Mouse (Mus musculus): ENCODE results near the gene Perm1.

The Perm1 gene

DNA sequence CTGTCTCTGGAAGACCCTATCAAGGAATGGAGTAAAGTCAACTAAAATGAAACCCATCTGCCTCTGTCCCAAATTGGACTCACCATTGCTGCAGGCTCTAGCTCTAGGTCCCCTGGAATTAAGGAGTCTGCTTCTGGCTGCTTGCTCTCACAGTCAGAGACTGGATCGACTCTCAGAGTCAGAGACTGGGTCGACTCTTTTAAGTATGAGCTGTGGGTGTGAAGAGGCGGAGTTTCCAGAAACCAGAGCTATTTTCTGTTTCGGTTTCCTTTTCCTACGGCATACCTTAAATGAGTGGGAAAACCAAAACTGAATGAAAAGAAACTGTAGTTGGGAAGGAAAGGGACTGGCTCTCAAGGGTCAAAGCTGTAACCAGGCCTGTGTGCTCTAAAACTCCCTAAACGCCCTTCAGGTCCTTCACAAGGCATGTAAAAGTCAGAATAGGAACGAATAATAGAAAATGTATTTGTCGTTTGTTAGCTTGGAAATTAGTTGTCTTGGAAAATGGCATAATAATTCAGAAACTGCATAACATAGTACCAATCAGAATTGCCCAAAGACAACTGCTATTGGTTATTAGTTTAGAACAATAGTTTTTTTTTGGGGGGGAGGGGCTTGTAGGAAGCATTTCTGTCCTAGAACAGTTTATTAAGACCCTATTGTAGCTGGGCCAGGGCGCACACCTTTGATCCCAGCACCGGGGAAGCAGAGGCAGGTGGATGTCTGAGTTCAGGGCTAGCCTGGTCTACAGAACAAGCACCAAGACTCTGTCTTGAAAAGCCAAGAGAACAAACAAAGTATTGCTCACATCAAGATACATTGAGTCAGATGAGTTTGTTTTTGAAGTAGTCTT is 14.8 kb upstream of the Perm1 start, which contains the start of gene Isg15:
TSS of gene Isg15 (minus strand) at position 196 of the 853 bp plus-strand sequence.
- DNase-seq (ENCODE audit: low spot score in 2 of 2) = no peak

DNA sequence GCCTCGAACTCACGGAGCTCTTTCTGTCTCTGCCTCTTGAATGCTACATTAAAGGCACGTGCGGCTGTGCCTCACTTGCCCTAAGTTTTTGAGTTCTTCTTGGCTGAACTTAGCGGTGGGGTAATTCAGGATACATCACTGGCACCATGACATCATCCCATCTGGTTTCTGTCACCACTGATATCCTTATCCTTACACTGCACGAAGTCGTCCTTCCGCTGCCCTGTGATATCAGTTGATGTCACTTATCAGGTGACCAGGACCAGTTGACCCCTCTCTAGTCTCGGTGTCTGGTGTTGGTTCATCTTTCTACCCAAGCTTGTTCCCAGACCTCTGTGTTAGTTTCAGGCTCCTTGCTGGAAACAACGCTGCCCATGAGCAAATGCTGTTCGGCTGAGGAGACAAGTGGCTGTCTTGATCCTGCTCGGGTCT is 13.2 kb upstream of the Perm1 start:
- no peak for DNase-seq (ENCODE audit: low spot score in 2 of 2)

DNA sequence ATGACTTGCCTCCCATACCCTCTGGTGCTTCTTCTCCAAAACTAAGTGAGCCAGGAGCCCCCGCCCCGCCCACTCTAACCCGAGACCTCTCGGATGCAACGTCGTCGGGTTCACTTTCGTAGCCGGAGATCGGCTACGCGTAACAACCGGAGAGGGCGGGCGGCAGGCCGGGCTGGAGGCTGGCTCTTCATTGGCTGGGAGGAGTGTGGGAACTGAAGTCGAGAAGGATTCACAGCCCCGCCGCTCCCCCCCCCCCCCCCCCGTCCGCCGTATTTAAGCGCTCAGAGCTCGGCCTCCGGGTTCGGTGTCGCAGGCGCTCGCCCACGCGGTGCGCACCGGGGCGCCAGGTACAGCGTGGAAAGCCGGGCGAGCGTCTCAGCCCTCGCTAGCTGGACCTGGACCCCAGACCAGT is 12.7 kb upstream of the Perm1 start, which contains the start of gene AW011738:
TSS of gene AW011738 (plus strand) at position 304 of the 412 bp plus-strand sequence.
- no peak for DNase-seq (ENCODE audit: low spot score in 2 of 2)

DNA sequence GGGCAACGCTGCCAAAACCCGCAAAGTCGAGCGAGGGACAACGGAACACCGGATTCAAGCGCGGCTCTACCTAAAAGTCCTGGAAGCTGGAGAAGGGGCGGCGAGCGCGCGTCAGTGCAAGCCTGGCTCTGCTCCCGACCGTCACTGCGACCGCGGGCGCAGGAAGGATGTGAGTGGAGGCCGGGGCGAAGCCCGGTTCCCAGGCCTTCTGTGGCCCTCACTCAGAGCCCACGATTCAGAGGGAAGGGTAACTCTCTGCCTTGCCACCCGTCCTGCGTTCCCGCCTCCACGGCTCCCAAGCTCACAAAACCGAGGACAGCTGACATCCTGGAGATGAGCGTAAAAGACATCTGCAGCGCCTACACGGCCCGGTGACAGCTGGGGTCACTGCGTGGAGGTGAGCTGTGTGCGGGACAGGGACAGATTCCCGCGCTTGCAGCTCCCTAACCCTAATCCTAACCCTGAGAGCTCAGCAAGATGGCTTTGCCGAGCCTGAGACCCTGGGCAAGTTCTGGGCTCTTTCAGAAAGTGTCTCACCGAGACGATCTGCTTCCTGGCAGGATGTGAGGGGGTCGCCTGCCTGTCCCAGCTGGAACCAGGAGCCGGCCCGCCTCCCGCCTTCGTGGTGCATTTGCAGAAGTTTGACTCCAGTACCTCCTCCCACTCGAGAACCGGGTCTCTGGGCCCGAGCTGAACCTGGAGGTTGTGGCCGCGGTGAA is 12.1 kb upstream of the Perm1 start:
- DNase-seq (ENCODE audit: low spot score in 2 of 2) = no peak

DNA sequence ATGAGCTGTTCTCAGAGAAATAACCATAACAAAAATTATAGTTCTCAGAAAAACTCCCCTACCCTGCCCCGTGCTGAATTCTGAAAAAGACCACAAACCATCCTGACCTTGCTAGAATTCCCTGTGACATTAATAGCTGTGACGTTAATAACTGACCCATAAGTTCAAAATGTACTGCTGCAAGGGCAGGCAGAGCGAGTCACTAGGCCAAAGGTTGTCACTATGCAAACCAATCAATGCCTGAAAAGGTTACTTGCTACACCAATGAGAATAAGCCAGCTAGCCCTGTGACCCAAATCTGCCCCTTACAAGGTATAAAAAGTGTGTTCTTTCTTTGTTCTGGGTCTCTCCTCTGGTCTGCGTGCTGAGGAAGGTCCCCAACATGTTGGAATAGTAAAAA is 6.8 kb upstream of the Perm1 start:
- DNase-seq (ENCODE audit: low spot score in 2 of 2) = no peak

DNA sequence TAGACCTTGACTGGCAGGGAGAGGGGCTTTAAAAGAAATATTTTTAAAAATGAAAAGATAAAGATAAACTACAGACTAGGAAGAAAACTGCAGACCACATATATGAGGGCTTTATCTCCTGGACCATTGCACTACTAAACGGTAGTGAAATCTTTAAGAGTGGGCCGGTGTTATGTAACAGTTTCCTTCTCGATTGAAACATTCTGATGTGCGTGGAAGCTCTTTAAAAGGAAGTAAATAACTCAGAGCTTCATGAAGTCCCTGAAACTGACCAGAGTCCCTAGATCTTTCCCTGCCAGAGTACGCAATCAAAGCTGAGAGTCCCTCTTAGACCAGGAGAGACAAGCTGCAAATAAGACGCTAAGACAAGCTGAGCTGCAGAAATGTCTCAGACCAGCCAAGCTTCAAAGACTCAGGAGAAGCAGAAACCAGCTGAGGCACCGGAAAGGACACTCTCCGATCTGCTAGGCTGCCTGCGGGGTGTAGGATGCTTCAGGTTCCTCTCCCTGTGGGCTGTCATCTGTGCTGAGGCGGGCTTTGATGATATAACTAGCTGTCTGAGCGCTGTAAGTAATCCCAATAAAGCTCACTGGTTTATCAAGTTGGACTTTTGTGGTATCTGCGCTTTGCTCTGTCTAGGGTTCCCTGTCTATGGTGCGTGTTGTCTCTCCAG is 5.6 kb upstream of the Perm1 start:
- no peak for DNase-seq (ENCODE audit: low spot score in 2 of 2)

DNA sequence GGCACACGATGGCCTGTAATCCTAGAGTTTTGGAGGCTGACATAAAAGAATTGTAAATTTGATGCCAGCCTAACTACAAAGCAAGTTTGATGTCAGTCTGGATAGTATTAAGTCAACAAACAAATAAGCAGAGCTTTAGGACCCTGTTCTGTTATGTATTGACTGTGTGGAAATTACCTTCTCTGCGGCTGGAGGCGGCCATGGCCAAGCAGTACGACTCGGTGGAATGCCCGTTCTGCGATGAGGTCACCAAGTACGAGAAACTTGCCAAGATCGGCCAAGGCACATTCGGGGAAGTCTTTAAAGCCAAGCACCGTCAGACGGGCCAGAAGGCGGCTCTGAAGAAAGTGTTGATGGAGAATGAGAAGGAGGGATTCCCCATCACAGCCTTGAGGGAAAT is 2.5 kb upstream of the Perm1 start:
- no peak for DNase-seq (ENCODE audit: low spot score in 2 of 2)

DNA sequence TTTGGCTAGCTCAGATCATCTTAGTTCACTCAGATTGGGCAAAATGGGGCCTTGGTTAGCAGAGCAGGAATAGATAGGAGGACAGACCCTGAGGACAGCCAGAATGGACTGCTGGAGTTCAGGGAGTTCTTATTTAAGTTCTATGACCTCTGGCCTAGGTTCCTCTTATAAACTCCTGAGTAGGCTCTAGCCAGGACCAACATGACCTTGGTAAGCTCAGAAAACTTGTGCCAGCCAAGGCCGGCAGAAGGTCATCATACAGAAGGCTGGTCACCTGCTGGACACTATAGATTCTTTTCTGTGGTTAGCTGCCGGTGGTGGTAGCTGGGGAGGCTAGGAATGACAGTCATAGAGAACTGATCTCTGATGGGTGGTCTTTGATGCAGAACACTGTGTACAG is 528 bp downstream of the Perm1 start:
- no peak for DNase-seq (ENCODE audit: low spot score in 2 of 2)

DNA sequence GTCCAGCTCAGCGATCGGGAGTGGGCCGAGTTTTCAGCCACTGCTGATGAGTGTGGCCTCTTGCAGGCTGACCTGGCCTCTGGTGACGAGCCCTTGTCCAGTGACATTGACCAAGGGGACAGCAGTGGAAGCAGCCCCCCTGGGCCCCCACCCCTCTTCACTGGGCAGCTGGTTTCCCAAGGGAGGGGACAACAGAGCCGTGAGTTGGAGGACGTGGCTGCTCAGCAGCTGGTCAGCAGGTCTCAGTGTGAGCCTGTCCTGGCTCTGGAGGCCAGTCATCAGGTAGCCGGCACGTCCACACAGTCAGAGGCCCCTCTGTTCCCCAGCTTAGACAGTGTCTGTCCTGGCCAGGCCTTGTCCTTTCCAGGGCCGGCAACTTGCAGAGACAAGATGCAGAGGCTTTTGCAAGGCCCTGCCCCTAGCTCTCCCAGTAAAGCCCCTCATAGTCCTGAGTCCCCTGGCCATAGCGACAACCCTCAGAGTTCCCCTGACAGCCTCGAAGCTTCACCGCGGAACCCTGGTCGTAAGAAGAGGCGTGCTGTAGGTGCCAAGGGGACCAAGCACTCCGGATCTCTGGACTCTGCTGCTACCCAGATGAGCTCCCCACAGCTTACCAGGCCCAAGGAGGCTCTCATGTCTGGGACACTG is 1.5 kb downstream of the Perm1 start:
- no peak for DNase-seq (ENCODE audit: low spot score in 2 of 2)

DNA sequence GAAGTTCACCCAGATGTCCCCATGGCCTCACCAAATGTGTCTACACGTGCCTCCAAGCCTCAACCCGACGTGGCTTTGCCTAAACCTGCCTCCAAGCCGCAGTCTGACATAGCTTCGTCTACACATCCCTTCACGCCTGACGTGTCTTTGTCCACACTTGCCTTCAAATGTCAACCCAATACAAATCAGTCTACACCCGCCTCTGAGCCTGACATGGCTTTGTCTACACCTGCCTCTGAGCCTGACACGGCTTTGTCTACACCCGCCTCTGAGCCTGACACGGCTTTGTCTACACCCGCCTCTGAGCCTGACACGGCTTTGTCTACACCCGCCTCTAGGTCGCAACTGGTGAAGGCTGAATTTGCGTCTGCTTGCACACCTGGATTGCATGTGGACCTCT is 2.2 kb downstream of the Perm1 start:
- no peak for DNase-seq (ENCODE audit: low spot score in 2 of 2)

DNA sequence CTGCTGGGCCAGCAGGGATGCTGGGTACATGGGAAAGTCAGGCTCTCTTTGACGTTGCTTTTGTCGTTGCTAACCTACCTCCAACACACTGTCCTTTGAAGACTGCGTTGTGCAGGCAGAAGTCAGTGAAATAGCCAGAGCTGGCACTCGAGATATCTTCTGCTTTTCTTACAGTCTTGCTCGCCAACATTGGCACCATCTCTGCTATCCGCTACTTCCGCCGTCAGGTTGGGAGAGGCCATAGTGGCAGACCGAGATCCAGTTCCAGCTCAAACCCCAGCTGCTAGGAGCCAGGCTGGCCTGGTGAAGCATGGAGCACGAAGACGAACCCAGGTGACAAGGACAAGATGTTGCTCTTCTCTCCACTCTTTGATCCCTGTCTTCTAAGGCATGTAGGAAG is 4.3 kb downstream of the Perm1 start:
- no peak for DNase-seq (ENCODE audit: low spot score in 2 of 2)

DNA sequence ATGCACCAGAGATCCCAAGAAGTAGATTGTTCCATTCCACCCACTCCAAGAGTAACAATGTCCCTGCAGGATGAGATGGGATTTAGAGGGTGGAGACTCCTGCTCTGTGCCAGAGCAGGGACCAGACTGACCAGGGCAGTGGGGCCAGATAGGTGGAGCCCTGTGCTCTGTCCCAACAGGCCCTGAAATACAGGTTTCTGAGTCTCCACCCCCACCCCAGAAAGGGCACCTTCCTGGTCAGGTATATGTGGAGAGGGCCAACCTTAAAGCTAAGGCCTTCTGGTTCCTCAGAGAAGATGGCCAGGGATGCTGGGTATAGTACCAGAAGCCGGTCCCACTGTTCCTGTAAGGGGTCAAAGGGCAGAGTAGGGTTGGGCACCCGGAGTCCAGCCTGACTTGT is 8.6 kb downstream of the Perm1 start:
- DNase-seq (ENCODE audit: low spot score in 2 of 2) = no peak

DNA sequence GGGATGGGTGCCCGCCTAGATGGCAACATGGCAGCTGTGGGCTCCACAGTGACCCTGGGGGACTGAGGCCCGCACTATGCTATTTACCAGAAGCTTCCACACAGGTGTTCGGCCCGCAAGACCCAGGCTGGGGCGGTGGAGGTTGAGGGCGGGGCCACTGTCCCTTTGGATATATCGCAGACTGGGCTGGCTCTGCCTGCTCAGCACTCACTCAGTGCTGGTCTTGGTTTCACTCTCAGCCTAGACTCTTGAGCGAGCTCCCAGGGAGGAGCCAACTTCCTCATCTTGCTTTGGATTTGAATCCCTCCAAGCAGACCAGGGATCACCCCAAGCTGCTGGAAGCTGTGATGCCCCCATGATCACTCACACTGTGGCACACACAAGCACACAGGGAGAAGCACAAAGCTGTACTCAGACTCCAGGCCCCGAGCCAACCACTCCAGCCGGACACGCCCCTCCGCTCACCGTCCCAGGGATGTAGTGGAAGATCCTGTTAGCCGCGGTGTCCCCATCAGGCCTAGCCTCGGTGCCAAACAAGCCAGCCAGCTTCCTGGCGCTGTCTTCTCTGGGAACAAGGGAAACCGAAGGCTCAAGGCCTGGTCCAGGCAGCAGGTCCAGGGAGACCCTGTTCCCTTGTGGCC is 12.2 kb downstream of the Perm1 start:
- no peak for DNase-seq (ENCODE audit: low spot score in 2 of 2)

DNA sequence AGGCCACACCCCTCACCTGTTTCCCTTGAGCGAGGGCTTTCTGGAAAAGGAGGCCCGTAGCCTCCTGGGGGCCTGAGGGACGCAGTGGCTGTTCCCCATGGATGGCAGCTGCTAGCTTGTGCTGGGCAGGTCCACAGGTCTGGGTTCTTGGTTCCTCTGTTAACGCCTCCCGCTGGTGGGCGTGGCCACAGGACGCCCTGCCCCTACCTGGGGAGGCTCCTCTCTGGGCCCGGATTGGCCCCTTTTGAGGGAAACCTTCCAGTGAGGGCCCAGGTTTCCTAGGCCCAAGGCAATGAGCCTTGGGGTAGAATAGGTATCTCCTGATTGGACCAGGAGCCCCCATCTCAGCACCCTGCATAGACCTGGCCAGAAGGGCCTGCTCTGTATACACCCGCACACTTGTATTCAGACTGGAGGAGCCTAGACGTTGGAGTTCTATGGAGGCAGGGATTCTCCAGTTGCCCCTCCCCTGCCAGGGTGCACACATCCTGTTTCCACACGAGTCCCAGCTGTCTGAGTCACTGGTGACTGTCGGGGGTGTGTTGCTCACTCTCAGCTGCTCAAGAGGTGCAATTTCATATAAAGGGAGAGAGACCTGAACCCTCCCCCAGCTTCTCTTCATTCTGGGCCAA is 12.8 kb downstream of the Perm1 start:
- peak; percentile 36 to 44 for DNase-seq (ENCODE audit: low spot score in 2 of 2)

DNA sequence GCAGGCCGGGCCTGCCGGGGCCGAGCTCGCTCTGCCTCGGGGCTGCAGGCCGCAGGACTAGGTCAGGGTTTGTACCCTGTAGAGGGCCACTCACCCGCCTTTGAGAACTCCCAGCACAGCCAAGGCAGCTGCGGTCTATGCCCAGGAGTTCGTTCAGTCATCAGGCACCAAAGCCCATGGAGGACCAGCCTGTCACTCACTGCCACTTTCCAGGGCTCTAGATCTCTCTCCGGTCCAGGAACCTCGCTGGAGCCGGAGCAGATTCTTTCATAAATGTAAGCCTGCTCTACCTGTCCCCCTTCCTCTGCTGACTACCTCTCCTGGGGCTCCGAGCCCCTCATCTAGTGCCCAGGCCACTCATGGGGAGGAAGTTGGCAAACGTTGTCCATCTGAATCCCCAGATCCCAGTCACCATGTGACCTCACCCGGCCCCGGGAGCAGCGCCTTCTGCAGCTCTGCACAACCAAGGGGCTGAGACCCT is 18.4 kb downstream of the Perm1 start:
- no peak for DNase-seq (ENCODE audit: low spot score in 2 of 2)

DNA sequence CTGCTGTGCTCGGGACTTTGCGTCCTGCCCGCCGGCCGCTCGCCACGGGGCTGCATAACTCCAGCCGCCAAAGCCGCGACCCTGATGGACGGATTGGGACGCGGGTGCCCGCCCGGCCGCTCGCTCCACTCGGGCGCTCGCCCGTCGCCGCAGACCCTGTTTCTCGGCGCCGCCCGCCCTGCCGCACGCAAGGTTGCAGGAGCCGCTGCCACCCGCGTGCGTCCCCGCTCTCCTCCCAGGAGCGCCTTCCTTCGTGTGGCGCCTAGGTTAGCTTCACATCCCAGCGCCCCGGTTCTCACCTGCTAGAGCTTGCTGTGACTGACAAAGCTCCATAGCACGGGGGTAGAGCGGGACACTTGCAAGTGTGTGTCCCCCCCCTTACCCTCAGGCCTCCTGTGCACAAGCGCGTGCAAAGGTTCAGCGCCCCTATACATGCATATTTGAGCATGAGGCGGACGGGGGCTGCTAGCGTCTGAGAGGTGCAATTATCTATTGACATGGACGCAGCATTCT is 19.1 kb downstream of the Perm1 start, which contains the start of gene Plekhn1:
TSS of gene Plekhn1 (minus strand) at position 157 of the 513 bp plus-strand sequence.
- peak; percentile 54 to 73 for DNase-seq (ENCODE audit: low spot score in 2 of 2)

DNA sequence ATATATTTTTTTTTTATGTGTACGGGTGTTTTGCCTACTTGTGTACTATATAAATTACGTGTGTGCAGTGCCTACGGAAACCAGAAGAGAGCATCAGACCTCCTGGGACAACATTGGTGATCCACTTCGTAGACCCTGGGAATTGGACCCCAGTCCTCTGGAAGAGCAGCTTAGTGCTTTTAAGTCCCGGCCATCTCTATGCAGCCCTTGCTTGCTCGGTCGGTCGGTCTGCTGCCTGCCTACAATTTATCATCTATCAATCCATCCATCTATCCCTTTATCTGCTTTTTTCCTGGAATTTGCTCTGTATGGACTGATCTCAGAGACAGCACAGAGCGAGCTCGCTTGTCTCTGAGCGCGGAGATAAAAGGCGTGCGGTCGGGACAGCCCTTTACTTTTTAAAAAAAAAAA is 19.7 kb downstream of the Perm1 start:
- DNase-seq (ENCODE audit: low spot score in 2 of 2) = no peak

DNA sequence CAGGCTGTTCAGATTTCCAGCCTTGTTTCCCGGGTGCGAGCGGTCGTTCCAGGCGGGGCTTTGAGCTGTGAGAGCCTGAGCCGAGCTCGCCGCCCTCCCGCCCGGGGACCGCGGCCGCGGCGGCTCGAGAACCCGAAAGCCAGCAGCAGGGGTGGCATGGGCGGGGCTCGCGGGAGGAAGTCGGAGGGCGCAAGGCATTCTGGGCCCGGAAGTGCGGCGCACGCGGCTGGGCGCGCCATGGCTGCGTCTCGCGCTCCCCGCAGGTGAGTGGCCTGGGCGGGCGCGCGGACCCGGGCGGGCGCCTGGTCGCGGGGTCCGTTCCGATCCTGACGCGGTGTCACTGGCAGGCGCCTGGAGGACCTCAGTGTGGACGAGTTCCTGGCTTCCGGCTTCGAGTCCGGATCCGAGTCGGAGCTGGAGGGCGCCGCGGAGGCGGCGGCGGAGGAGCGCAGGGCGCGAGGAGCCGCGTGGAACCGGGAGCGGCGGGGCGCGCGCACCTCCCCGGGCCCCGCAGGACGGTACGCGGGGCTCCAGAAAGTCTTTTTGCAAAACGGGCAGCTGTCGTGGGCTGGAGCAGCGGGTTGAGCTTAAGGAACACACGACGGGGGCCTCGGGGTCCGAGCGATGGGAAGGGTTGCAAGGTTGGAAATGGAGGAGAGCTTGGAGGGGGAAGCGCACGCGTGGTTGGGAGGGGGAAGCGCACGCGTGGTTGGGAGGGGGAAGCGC is 20.3 kb downstream of the Perm1 start, which contains the start of gene Noc2l:
TSS of gene Noc2l (plus strand) at position 203 of the 726 bp plus-strand sequence.
- peak; percentile 89 to 91 for DNase-seq (ENCODE audit: low spot score in 2 of 2)

DNA sequence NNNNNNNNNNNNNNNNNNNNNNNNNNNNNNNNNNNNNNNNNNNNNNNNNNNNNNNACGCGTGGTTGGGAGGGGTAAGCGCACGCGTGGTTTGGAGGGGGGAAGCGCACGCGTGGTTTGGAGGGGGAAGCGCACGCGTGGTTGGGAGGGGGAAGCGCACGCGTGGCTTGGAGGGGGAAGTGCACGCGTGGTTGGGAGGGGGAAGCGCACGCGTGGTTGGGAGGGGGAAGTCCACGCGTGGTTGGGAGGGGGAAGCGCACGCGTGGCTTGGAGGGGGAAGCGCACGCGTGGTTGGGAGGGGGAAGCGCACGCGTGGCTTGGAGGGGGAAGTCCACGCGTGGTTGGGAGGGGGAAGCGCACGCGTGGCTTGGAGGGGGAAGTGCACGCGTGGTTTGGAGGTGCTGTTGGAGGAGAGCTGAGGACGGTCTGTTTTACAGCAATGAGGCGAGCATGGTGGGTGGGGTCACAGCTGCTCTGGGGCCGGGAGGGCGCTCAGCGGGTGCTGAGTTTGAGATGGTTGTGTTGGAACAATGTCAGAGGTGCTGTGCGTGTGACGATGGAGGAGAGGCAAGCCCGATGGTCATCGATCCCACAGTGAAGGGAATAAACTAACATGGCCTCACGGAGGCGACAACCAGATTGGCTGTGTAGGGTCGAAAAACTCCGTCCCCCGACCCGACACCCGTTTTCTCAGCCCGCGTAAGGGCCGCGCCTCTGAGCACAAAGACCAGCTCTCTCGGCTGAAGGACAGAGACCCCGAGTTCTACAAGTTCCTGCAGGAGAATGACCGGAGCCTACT is 21.2 kb downstream of the Perm1 start:
- DNase-seq (ENCODE audit: low spot score in 2 of 2) = no peak
